Mouse (Mus musculus): Measurements from ENCODE around the gene Card6.

- TF ChIP-seq POLR2A (IDR thresholded peaks at IDR 0.05; ENCODE audit: borderline replicate concordance, extremely low read depth, insufficient read depth, insufficient read length, poor library complexity, severe bottlenecking): no peak
- no peak for TF ChIP-seq CTCF (IDR thresholded peaks at IDR 0.05; ENCODE audit: borderline replicate concordance, extremely low read depth, insufficient read depth, insufficient read length)
Measured at GRCm38 (mm10) chr15:5152171-5152570, 43.8 kb upstream of the Card6 start.

Measured in brain, embryonic 14.5 days (tissue).